Mouse (Mus musculus): ENCODE data around the gene Gopc. TPM values are rescaled to one million over a fixed set of nuclear protein-coding genes. Genes with fewer than 3 reads are reported as not detected.
"Not testable (repeated sequence)": the region's sequence is repeated elsewhere in the genome, so short reads cannot be mapped to it uniquely, and the experiment has no call there.

Gopc gene
- total and polyA plus RNA-seq, 3 experiments = 1.9 to 15.0 (median 14.1) TPM

GRCm38 (mm10) chr10:52368376-52368775 lies 13.5 kb downstream of the Gopc start:
- DNase-seq (ENCODE audit: low spot score) (no peak), ATAC-seq (ENCODE audit: extremely low read depth, insufficient number of reproducible peaks, low FRiP score, poor library complexity, severe bottlenecking) (no peak)
- Histone ChIP-seq H3K9me3 (replicated peaks) (no peaks in the 10 kb centered on the region), H3K4me3 (ENCODE audit: low read depth, low read length) (no peak overlapping the region), H3K27me3 (ENCODE audit: insufficient read depth, low read length) (no peaks in the 10 kb centered on the region), H3K36me3 (replicated peaks) (peaks cover 4% of the 10 kb centered on the region), H3K4me1 (ENCODE audit: insufficient read depth, low read depth, low read length) (no peaks in the 10 kb centered on the region)
- TF ChIP-seq CTCF (IDR thresholded peaks at IDR 0.05; ENCODE audit: low read depth, low read length) = no peak
- no peak for TF ChIP-seq GATA1 (IDR thresholded peaks at IDR 0.05; ENCODE audit: borderline replicate concordance, low read length)
- no peak for TF ChIP-seq TAL1 (conservative IDR thresholded peaks at IDR 0.05; ENCODE audit: low read depth, low read length)
- TF ChIP-seq POLR2AphosphoS5 (IDR thresholded peaks at IDR 0.05; ENCODE audit: insufficient replicate concordance, low read depth, low read length) = no peak
- TF ChIP-seq GATA2 (IDR thresholded peaks at IDR 0.05; ENCODE audit: borderline replicate concordance, low read depth, low read length) = no peak

- no peaks in the 10 kb centered on the region for H3K4me1 ChIP-seq (ENCODE audit: insufficient read depth, low read depth, low read length)
- H3K9me3 ChIP-seq (replicated peaks) = no peaks in the 10 kb centered on the region
- H3K27me3 ChIP-seq (ENCODE audit: insufficient read depth, low read length) = no peaks in the 10 kb centered on the region
- TF ChIP-seq GATA2 (IDR thresholded peaks at IDR 0.05; ENCODE audit: borderline replicate concordance, low read depth, low read length) (no peak), CTCF (IDR thresholded peaks at IDR 0.05; ENCODE audit: low read depth, low read length) (no peak)
- H3K36me3 ChIP-seq (replicated peaks) = peaks cover 20% of the 10 kb centered on the region
- ATAC-seq (ENCODE audit: extremely low read depth, insufficient number of reproducible peaks, low FRiP score, poor library complexity, severe bottlenecking) (no peak), DNase-seq (ENCODE audit: low spot score) (no peak)
- no peak overlapping the region for H3K4me3 ChIP-seq (ENCODE audit: low read depth, low read length)
Observed at GRCm38 (mm10) chr10:52360862-52361609, 20.9 kb downstream of the Gopc start.

GRCm38 (mm10) chr10:52360241-52360735 lies 21.6 kb downstream of the Gopc start:
- H3K9me3 ChIP-seq (replicated peaks) = no peaks in the 10 kb centered on the region
- no peak overlapping the region for H3K4me3 ChIP-seq (ENCODE audit: low read depth, low read length)
- H3K36me3 ChIP-seq (replicated peaks) = peaks cover 25% of the 10 kb centered on the region
- H3K27me3 ChIP-seq (ENCODE audit: insufficient read depth, low read length) = no peaks in the 10 kb centered on the region
- no peak for DNase-seq (ENCODE audit: low spot score)
- no peaks in the 10 kb centered on the region for H3K4me1 ChIP-seq (ENCODE audit: insufficient read depth, low read depth, low read length)
- no peak for TF ChIP-seq CTCF (IDR thresholded peaks at IDR 0.05; ENCODE audit: low read depth, low read length)
- no peak for TF ChIP-seq TAL1 (conservative IDR thresholded peaks at IDR 0.05; ENCODE audit: low read depth, low read length)
- TF ChIP-seq GATA1 (IDR thresholded peaks at IDR 0.05; ENCODE audit: borderline replicate concordance, low read length) = no peak
- no peak for TF ChIP-seq POLR2AphosphoS5 (IDR thresholded peaks at IDR 0.05; ENCODE audit: insufficient replicate concordance, low read depth, low read length)
- no peak for TF ChIP-seq GATA2 (IDR thresholded peaks at IDR 0.05; ENCODE audit: borderline replicate concordance, low read depth, low read length)
- ATAC-seq (ENCODE audit: extremely low read depth, insufficient number of reproducible peaks, low FRiP score, poor library complexity, severe bottlenecking) = no peak

- Histone ChIP-seq H3K36me3 (replicated peaks) (peaks cover 29% of the 10 kb centered on the region), H3K27me3 (ENCODE audit: insufficient read depth, low read length) (no peaks in the 10 kb centered on the region), H3K9me3 (replicated peaks) (no peaks in the 10 kb centered on the region), H3K4me3 (ENCODE audit: low read depth, low read length) (no peak within 1 kb of the TSS), H3K4me1 (ENCODE audit: insufficient read depth, low read depth, low read length) (no peaks in the 10 kb centered on the region)
- DNase-seq (ENCODE audit: low spot score) (no peak), ATAC-seq (ENCODE audit: extremely low read depth, insufficient number of reproducible peaks, low FRiP score, poor library complexity, severe bottlenecking) (no peak)
- TF ChIP-seq POLR2AphosphoS5 (IDR thresholded peaks at IDR 0.05; ENCODE audit: insufficient replicate concordance, low read depth, low read length) = no peak
- TF ChIP-seq CTCF (IDR thresholded peaks at IDR 0.05; ENCODE audit: low read depth, low read length) = no peak
- no peak for TF ChIP-seq GATA1 (IDR thresholded peaks at IDR 0.05; ENCODE audit: borderline replicate concordance, low read length)
- no peak for TF ChIP-seq GATA2 (IDR thresholded peaks at IDR 0.05; ENCODE audit: borderline replicate concordance, low read depth, low read length)
- no peak for TF ChIP-seq TAL1 (conservative IDR thresholded peaks at IDR 0.05; ENCODE audit: low read depth, low read length)
Observed at GRCm38 (mm10) chr10:52358467-52358866, 23.5 kb downstream of the Gopc start, which contains the start of gene Gm26741. Gm26741 (plus strand) TSS chr10:52358767.

GRCm38 (mm10) chr10:52353184-52353583 lies 28.7 kb downstream of the Gopc start:
- no peak for ATAC-seq (ENCODE audit: extremely low read depth, insufficient number of reproducible peaks, low FRiP score, poor library complexity, severe bottlenecking)
- Histone ChIP-seq H3K36me3 (replicated peaks) (peaks cover 39% of the 10 kb centered on the region), H3K27me3 (ENCODE audit: insufficient read depth, low read length) (no peaks in the 10 kb centered on the region), H3K4me1 (ENCODE audit: insufficient read depth, low read depth, low read length) (no peaks in the 10 kb centered on the region), H3K4me3 (ENCODE audit: low read depth, low read length) (no peak overlapping the region), H3K9me3 (replicated peaks) (no peaks in the 10 kb centered on the region)
- no peak for DNase-seq (ENCODE audit: low spot score)
- TF ChIP-seq CTCF (IDR thresholded peaks at IDR 0.05; ENCODE audit: low read depth, low read length) = no peak
- no peak for TF ChIP-seq GATA1 (IDR thresholded peaks at IDR 0.05; ENCODE audit: borderline replicate concordance, low read length)
- no peak for TF ChIP-seq TAL1 (conservative IDR thresholded peaks at IDR 0.05; ENCODE audit: low read depth, low read length)
- TF ChIP-seq GATA2 (IDR thresholded peaks at IDR 0.05; ENCODE audit: borderline replicate concordance, low read depth, low read length) = no peak
- no peak for TF ChIP-seq POLR2AphosphoS5 (IDR thresholded peaks at IDR 0.05; ENCODE audit: insufficient replicate concordance, low read depth, low read length)

GRCm38 (mm10) chr10:52343324-52343723 lies 38.6 kb downstream of the Gopc start:
- peaks cover 49% of the 10 kb centered on the region for H3K36me3 ChIP-seq (replicated peaks)
- not testable (repeated sequence) for H3K27me3 ChIP-seq (ENCODE audit: insufficient read depth, low read length); H3K4me3 ChIP-seq (ENCODE audit: low read depth, low read length); H3K4me1 ChIP-seq (ENCODE audit: insufficient read depth, low read depth, low read length); DNase-seq (ENCODE audit: low spot score); H3K9me3 ChIP-seq (replicated peaks); ATAC-seq (ENCODE audit: extremely low read depth, insufficient number of reproducible peaks, low FRiP score, poor library complexity, severe bottlenecking)
